Mouse (Mus musculus): ENCODE results near the gene Cdkal1. TPM values are rescaled to one million over a fixed set of nuclear protein-coding genes. Genes with fewer than 3 reads are reported as not detected.

Cdkal1 gene
- total and polyA plus RNA-seq, 3 experiments, result 8.7 to 13.7 (median 9.5) TPM

GRCm38 (mm10) chr13:29194946-29195345, 660.5 kb downstream of the Cdkal1 start:
- in situ Hi-C loops (cut with MboI; ENCODE audit: low pct_ligation_motif_present, low pct_unique_long_range_greater_than_20kb, low sequenced_read_pairs), result no loop called here
- Histone ChIP-seq H3K4me3 (replicated peaks in 1 of 3; ENCODE audit: low read depth in 2 of 3, low read length in 2 of 3, poor library complexity in 1 of 3) (no peak overlapping the region), H3K9ac (ENCODE audit: insufficient read depth, low read depth) (no peak overlapping the region), H3K27ac (ENCODE audit: insufficient read depth, low read depth) (no peak overlapping the region), H3K27me3 (replicated peaks) (no peaks in the 10 kb centered on the region), H3K4me1 (ENCODE audit: control insufficient read depth in 1 of 2, insufficient read depth in 2 of 2) (0 out of 4 replicates have a peak, but pooled peaks cover 0 to 9% of the 10 kb centered on the region in 2 experiments), H3K4me2 (ENCODE audit: insufficient read depth, low read depth, poor library complexity, severe bottlenecking) (no peak overlapping the region), H3K79me2 (replicated peaks; ENCODE audit: control insufficient read depth, extremely low read depth, insufficient read depth, poor library complexity, severe bottlenecking) (no peaks in the 10 kb centered on the region), H3K36me3 (replicated peaks in 1 of 2; ENCODE audit: control insufficient read depth in 1 of 2, insufficient read depth in 1 of 2, low read length in 1 of 2) (no peaks in the 10 kb centered on the region), H3K9me3 (replicated peaks; ENCODE audit: low read length) (no peaks in the 10 kb centered on the region)
- dilution Hi-C loops (cut with MboI; ENCODE audit: extremely low pct_ligation_motif_present, extremely low pct_unique_long_range_greater_than_20kb, low sequenced_read_pairs), result no loop called here
- DNase-seq (ENCODE audit: extremely low read depth), result no peak
- no peak for TF ChIP-seq CHD1 (IDR thresholded peaks at IDR 0.05; ENCODE audit: low read depth, low read length)
- no peak for TF ChIP-seq ZKSCAN1 (IDR thresholded peaks at IDR 0.05; ENCODE audit: borderline replicate concordance, low read depth, low read length)
- no peak for TF ChIP-seq E2F4 (IDR thresholded peaks at IDR 0.05; ENCODE audit: insufficient replicate concordance, low read depth, low read length)
- no peak for TF ChIP-seq ZC3H11A (IDR thresholded peaks at IDR 0.05; ENCODE audit: low read depth, low read length)
- TF ChIP-seq NELFE (IDR thresholded peaks at IDR 0.05; ENCODE audit: low read depth, low read length), result no peak
- TF ChIP-seq ETS1 (conservative IDR thresholded peaks at IDR 0.05; ENCODE audit: low read depth, low read length), result no peak
- TF ChIP-seq POLR2AphosphoS2 (IDR thresholded peaks at IDR 0.05; ENCODE audit: low read depth, low read length), result no peak
- no peak for TF ChIP-seq MAX (IDR thresholded peaks at IDR 0.05; ENCODE audit: low read length)
- no peak for TF ChIP-seq GABPA (IDR thresholded peaks at IDR 0.05; ENCODE audit: insufficient replicate concordance, low read depth, low read length)
- TF ChIP-seq JUN (IDR thresholded peaks at IDR 0.05; ENCODE audit: insufficient read depth, low read depth, low read length), result no peak
- TF ChIP-seq MEF2A (IDR thresholded peaks at IDR 0.05; ENCODE audit: borderline replicate concordance, low read depth, low read length), result no peak

- dilution Hi-C loops (cut with MboI; ENCODE audit: extremely low pct_ligation_motif_present, extremely low pct_unique_long_range_greater_than_20kb, low sequenced_read_pairs) (no loop called here), in situ Hi-C loops (cut with MboI; ENCODE audit: low pct_ligation_motif_present, low pct_unique_long_range_greater_than_20kb, low sequenced_read_pairs) (no loop called here)
- no peaks in the 10 kb centered on the region for H3K27me3 ChIP-seq (replicated peaks)
- no peaks in the 10 kb centered on the region for H3K9me3 ChIP-seq (replicated peaks; ENCODE audit: low read length)
- no peak for TF ChIP-seq MYC (IDR thresholded peaks at IDR 0.05; ENCODE audit: low read depth, low read length)
- no peak for TF ChIP-seq MXI1 (IDR thresholded peaks at IDR 0.05; ENCODE audit: low read depth, low read length)
- TF ChIP-seq UBTF (IDR thresholded peaks at IDR 0.05; ENCODE audit: low read depth, low read length), result no peak
- TF ChIP-seq POLR2AphosphoS2 (IDR thresholded peaks at IDR 0.05; ENCODE audit: low read depth, low read length), result no peak
- no peak for TF ChIP-seq NRF1 (IDR thresholded peaks at IDR 0.05; ENCODE audit: low read depth, low read length)
- TF ChIP-seq RCOR1 (conservative IDR thresholded peaks at IDR 0.05; ENCODE audit: low read depth, low read length), result no peak
- no peak for TF ChIP-seq ETS1 (conservative IDR thresholded peaks at IDR 0.05; ENCODE audit: low read depth, low read length)
- TF ChIP-seq ELF1 (IDR thresholded peaks at IDR 0.05; ENCODE audit: low read depth, low read length), result no peak
- no peak for TF ChIP-seq MAFK (IDR thresholded peaks at IDR 0.05; ENCODE audit: insufficient replicate concordance, low read length)
- no peak for TF ChIP-seq PAX5 (IDR thresholded peaks at IDR 0.05; ENCODE audit: low read length)
- TF ChIP-seq JUN (IDR thresholded peaks at IDR 0.05; ENCODE audit: insufficient read depth, low read depth, low read length), result no peak
- no peak for TF ChIP-seq POLR2A (IDR thresholded peaks at IDR 0.05; ENCODE audit: low read depth, low read length)
- no peak for TF ChIP-seq USF1 (IDR thresholded peaks at IDR 0.05; ENCODE audit: low read depth, low read length)
- no peak for TF ChIP-seq NELFE (IDR thresholded peaks at IDR 0.05; ENCODE audit: low read depth, low read length)
- no peak for TF ChIP-seq CHD2 (IDR thresholded peaks at IDR 0.05; ENCODE audit: low read length)
- no peak for TF ChIP-seq JUND (conservative IDR thresholded peaks at IDR 0.05; ENCODE audit: low read depth, low read length)
- TF ChIP-seq CTCF (conservative IDR thresholded peaks at IDR 0.05 in 1 of 2, IDR thresholded peaks at IDR 0.05 in 1 of 2; ENCODE audit: low read depth in 2 of 2, low read length in 2 of 2), result no peak
- no peak for TF ChIP-seq RAD21 (IDR thresholded peaks at IDR 0.05; ENCODE audit: low read depth, low read length)
- no peak for TF ChIP-seq HCFC1 (IDR thresholded peaks at IDR 0.05; ENCODE audit: low read depth, low read length)
- TF ChIP-seq ZKSCAN1 (IDR thresholded peaks at IDR 0.05; ENCODE audit: borderline replicate concordance, low read depth, low read length), result no peak
- no peak overlapping the region for H3K4me3 ChIP-seq (replicated peaks in 1 of 3; ENCODE audit: low read depth in 2 of 3, low read length in 2 of 3, poor library complexity in 1 of 3)
- no peaks in the 10 kb centered on the region for H3K36me3 ChIP-seq (replicated peaks in 1 of 2; ENCODE audit: control insufficient read depth in 1 of 2, insufficient read depth in 1 of 2, low read length in 1 of 2)
- H3K4me2 ChIP-seq (ENCODE audit: insufficient read depth, low read depth, poor library complexity, severe bottlenecking), result no peak overlapping the region
- DNase-seq (ENCODE audit: extremely low read depth), result no peak
- H3K79me2 ChIP-seq (replicated peaks; ENCODE audit: control insufficient read depth, extremely low read depth, insufficient read depth, poor library complexity, severe bottlenecking), result no peaks in the 10 kb centered on the region
- no peak overlapping the region for H3K9ac ChIP-seq (ENCODE audit: insufficient read depth, low read depth)
- no peak overlapping the region for H3K27ac ChIP-seq (ENCODE audit: insufficient read depth, low read depth)
- 0 out of 4 replicates have a peak, but pooled peaks cover 0 to 6% of the 10 kb centered on the region in 2 experiments for H3K4me1 ChIP-seq (ENCODE audit: control insufficient read depth in 1 of 2, insufficient read depth in 2 of 2)
Measured at GRCm38 (mm10) chr13:29192697-29193096, 662.8 kb downstream of the Cdkal1 start.
